15 mouse cellular contexts compared by ENCODE assay signal in genomic region chr13:29405316-29405715, GRCm38 (mm10).
"Had no signal": no experiment of that assay in that cellular context is flagged by ENCODE, and none has a peak within 500 bp of the region (broad histone marks: within the 10 kb centered on the region; RNA-seq: fewer than 3 reads in every experiment).

No protein-coding gene starts in this region.

- H3K9me3 ChIP-seq: liver, embryonic 13.5 days; lung, embryonic 15.5 days; midbrain, embryonic 15.5 days; neural tube, embryonic 13.5 days had no signal

- H3K36me3 ChIP-seq: liver, embryonic 13.5 days; lung, embryonic 15.5 days; midbrain, embryonic 15.5 days; neural tube, embryonic 13.5 days had no signal

- H3K27ac ChIP-seq: liver, embryonic 13.5 days; lung, embryonic 15.5 days; midbrain, embryonic 15.5 days; neural tube, embryonic 13.5 days had no signal

- H3K27me3 ChIP-seq: liver, embryonic 13.5 days; lung, embryonic 15.5 days; midbrain, embryonic 15.5 days; neural tube, embryonic 13.5 days had no signal

- H3K4me3 ChIP-seq: liver, embryonic 13.5 days; lung, embryonic 15.5 days; midbrain, embryonic 15.5 days; neural tube, embryonic 13.5 days had no signal

- H3K4me2 ChIP-seq: liver, embryonic 13.5 days; lung, embryonic 15.5 days; midbrain, embryonic 11.5 days; midbrain, embryonic 15.5 days; neural tube, embryonic 13.5 days had no signal

- H3K9ac ChIP-seq: liver, embryonic 13.5 days; liver, postnatal 0 days; lung, embryonic 15.5 days; midbrain, embryonic 15.5 days; neural tube, embryonic 13.5 days had no signal

- DNase-seq: kidney, adult 8-10 months; kidney, postnatal 25 days; layer of hippocampus, adult 9-11 months; layer of hippocampus, postnatal 36 days; liver; liver, embryonic 13.5 days; liver, postnatal 0 days; lung, postnatal 4 days; right cerebral cortex, postnatal 25 days; thymus, postnatal 4 days had no signal

- H3K4me1 ChIP-seq: liver, embryonic 13.5 days; lung, embryonic 15.5 days had no signal

- ATAC-seq: intestine, postnatal 0 days; liver, postnatal 0 days; midbrain, embryonic 15.5 days had no signal
